Mouse (Mus musculus) heart, adult 9 months (tissue): ENCODE measurements around the gene Tcea2.

Source experiments
- DNase-seq, 2 experiments: peaks; one replicate each; pipeline ENCODE4 v3.0.0; 2022; ENCODE audit warnings: low spot score in 2 of 2

The Tcea2 gene

GRCm38 (mm10) chr2:181679951-181680715 is at the start of gene Tcea2:
Gene Tcea2, plus strand, starts transcription at chr2:181680310.
- peak; percentile 66 to 72 for DNase-seq

- DNase-seq: no peak
Observed at GRCm38 (mm10) chr2:181632624-181633023, 47.5 kb upstream of the Tcea2 start.

DNA sequence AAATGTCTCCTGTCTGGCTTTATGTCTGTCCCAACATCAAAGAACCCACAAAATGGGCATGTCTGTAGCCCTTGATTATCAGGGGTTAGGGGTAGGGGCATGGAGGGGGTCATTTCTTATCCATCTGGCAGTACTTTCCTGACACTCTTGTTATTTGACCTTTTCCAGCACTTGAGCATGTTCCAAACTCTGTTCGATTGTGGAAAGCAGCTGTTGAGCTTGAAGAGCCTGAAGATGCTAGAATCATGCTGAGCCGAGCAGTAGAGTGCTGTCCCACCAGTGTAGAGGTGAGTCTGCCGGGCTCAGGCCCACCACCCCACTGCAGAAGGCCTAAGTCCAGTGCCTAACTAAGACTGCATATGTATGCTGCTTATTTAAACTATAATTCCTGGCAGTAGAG is 44.2 kb upstream of the Tcea2 start:
- DNase-seq: no peak

- peak in 1 of 2 experiments; percentile 22 for DNase-seq
Observed at GRCm38 (mm10) chr2:181644361-181644760, 35.7 kb upstream of the Tcea2 start.

GRCm38 (mm10) chr2:181645666-181646065 is 34.4 kb upstream of the Tcea2 start:
- no peak for DNase-seq

DNA sequence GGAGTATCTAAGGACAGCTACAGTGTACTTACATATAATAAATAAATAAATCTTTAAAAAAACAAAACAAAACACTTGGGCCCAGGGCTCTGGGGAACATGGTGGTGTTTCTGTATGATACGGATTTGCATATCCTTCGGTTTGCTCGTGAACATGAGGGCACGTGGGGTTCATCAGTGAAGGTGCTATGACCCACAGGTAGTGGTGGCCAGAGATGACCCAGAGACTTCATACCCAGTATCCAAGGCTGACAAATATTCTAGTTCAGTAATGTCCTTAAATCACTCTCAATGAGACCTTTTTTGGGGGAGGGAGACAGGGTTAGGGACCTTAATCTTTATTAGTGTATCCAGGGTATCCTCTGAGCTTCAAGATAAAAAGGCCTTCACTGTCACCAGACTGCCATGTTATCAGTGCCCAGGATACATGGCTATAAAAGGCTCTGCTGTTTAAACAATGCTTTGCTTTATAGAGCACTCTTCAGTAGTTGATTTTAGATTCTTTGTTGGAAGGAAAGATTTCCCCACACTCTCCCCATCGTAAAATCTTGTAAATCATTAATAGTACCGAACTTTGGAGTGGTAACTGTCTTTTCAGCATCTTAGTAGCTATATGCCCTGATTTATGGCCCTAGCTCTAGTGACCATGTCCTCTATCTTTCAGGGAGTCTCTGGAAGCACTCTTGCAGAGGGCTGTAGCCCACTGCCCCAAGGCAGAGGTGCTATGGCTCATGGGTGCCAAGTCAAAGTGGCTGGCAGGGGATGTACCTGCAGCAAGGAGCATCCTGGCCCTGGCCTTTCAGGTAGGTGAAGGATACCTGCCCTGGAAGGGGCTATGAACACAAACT is 33.3 kb upstream of the Tcea2 start:
- DNase-seq: no peak

GRCm38 (mm10) chr2:181648926-181649325 is 31.2 kb upstream of the Tcea2 start:
- no peak for DNase-seq

DNA sequence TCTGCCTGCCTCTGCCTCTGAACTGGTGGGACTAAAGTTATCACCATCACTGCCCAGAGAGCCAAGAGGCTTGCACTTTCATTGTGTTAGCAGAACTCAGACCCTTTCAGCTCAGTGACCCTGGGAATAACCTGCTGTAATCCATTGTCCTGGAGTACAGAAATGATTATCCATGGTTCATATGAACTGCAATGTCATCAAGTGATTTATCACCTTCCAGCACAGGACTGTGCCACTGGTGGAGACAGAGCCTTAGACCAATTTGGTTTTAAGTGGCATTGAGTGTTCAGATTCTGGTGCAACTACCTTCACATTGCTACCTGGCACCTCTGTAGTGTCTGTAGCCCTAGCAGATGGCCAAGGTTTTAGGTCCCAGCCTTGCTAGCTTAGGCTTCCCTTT is 27.0 kb upstream of the Tcea2 start:
- DNase-seq: no peak

DNA sequence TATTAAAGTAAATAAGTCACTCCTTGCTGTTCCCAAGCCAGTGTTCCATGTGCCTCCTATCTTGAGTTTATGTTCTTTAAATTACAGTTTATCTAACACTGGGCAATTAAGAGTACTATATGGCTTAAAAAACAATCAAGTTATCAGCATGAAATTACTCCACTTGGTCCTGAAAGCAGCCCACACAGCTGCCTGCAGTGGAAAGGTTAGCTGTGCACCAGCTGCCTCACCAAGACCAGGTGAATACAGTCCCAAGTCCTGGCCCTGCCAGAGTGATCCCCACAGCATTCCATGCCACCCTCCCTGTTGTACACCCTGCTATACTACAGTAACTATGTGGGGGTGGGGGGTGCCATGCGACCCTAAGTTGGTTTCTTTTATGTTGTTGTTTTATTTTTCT is 26.6 kb upstream of the Tcea2 start:
- no peak for DNase-seq

DNA sequence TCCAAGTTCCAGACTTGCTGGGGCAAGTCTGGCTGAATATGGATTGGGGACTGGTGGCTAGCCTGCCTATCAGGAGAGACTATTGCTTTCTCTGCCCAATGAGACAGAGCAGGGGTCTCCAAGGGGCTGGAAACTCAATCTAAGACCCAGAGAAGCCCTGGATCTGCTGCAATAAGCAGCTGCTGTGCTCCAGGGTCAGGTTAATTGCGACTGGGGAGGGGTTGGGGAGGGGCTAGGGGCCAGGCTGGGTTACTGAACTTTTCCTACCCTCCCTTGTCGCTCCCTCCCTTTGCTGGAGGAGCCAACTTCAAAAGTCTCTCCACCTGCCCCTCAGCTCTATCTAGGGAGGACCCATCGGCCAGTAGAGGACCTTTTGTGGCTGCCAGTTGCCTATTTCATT is 23.4 kb upstream of the Tcea2 start, which contains the start of gene Gm29797:
Gm29797 (plus strand) TSS at position 301 of the 400 bp plus-strand sequence.
- no peak for DNase-seq

- no peak for DNase-seq
Observed at GRCm38 (mm10) chr2:181657441-181657840, 22.7 kb upstream of the Tcea2 start.

DNA sequence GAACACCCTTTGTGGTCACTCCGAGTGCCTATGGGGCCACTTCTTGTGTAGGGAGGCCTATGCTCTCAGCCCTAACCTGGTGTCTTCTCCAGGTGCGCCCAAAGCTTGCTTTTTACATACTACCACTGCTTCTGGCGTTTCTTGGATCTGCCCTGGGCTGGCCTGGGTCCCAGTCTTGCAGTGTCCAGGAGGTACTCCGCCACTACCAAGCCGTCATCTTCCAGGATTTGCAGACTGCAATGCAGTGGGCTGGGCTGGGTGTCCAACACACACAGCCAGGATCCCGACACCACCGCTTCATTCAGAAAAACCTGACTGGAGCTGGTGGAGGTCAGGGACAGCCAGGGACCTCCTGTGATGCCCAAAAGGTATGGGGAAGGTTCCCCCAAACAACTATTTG is 21.6 kb upstream of the Tcea2 start:
- DNase-seq: no peak

- DNase-seq: peak; percentile 66 to 67
Observed at GRCm38 (mm10) chr2:181658930-181659555, 21.1 kb upstream of the Tcea2 start.

GRCm38 (mm10) chr2:181659609-181660055 is 20.5 kb upstream of the Tcea2 start:
- peak; percentile 91 to 94 for DNase-seq

- DNase-seq: peak; percentile 73 to 81
Observed at GRCm38 (mm10) chr2:181662620-181663297, 17.4 kb upstream of the Tcea2 start.

- DNase-seq: peak; percentile 76 to 90
Observed at GRCm38 (mm10) chr2:181663298-181663630, 16.8 kb upstream of the Tcea2 start.

DNA sequence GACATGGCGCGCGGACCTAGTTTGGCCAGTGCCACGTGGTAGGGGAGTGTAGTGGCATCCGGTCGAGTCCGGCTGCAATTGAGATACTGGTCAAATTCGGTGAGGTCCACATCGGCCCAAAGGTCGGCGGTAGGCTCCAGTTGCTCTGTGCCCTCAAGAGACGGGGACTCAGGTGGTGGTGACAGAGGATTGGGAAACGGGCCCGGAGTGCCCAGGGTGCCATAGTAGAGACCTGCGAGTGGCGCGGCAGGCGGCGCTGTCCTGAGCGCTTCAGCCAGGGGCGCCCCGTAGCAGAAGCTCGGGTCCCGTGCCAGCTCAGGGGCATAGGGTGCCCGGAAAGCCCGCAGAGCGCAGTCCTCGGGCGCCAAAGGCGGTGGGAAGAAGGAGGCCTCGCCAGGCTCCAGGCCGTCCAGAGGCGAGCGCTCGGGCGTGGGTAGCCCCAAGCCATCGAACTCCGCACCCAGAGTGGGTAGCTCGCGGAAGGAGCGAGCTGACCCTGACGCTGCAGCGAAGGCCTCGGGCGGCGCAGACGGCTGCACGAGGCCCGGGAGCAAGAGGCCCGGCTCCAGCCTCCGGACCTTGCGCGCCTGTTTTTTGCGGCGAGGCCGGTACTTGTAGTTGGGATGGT is 9.7 kb upstream of the Tcea2 start:
- no peak for DNase-seq

DNA sequence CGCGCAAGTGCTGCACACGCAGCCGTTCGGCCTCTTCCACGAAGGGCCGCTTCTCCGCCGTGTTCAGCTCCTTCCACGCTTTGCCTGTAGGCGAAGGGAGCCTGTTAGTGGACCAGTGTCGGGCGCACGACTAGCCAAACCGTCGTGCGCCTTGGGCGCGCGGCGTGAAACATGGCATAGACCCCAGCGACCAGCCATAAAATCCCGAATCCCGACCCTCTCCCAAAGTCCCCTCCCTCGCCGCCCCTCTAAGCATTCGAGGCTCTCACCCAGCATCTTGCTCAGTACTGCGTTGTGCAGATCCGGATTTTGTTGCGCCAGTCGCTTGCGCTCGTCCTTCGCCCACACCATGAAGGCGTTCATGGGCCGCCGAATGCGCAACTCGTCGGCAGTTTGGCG is 9.2 kb upstream of the Tcea2 start:
- DNase-seq: no peak

- DNase-seq: peak; percentile 72 to 85
Observed at GRCm38 (mm10) chr2:181671326-181671725, 8.8 kb upstream of the Tcea2 start, which contains the start of gene Sox18. Gene Sox18, minus strand, starts transcription at chr2:181671640.

- no peak for DNase-seq
Observed at GRCm38 (mm10) chr2:181671984-181672383, 8.1 kb upstream of the Tcea2 start.

DNA sequence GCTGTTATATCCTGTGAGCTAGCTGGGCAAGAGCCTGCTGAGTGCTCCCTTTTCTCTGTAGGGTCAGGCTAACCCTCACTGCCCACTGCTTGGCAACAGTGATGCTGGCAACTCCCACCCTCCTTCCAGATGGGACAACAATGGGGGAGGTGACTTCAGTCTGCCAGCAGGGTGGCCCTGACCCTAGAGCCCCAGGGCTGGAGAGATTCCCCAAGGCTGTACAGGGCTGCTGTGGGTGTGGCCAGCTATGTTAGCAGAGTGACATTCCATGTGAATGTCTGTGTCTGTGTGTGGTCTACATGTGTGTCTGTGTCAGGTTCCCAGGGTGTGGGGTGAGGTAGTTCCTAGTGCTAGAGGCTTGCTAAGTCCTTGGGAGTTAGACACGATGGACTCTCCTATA is 6.6 kb upstream of the Tcea2 start:
- DNase-seq: peak in 1 of 2 experiments; percentile 49
